Mouse (Mus musculus): ENCODE measurements around the gene Egfl7.

Egfl7 gene

GRCm38 (mm10) chr2:26570034-26570433 is 9.8 kb upstream of the Egfl7 start:
- peak in 1 of 2 experiments; percentile 61 for DNase-seq

GRCm38 (mm10) chr2:26571400-26571799 is 8.4 kb upstream of the Egfl7 start:
- DNase-seq: no peak

- peak; percentile 81 to 85 for DNase-seq
Measured at GRCm38 (mm10) chr2:26571826-26572225, 8.0 kb upstream of the Egfl7 start.

- peak; percentile 59 to 74 for DNase-seq
Measured at GRCm38 (mm10) chr2:26573396-26573795, 6.4 kb upstream of the Egfl7 start.

GRCm38 (mm10) chr2:26573807-26574206 is 6.0 kb upstream of the Egfl7 start:
- DNase-seq: no peak

- no peak for DNase-seq
Measured at GRCm38 (mm10) chr2:26574862-26575261, 5.0 kb upstream of the Egfl7 start.

GRCm38 (mm10) chr2:26575378-26575777 is 4.4 kb upstream of the Egfl7 start:
- no peak for DNase-seq

- DNase-seq: peak; percentile 84 to 90
Measured at GRCm38 (mm10) chr2:26575865-26576264, 3.9 kb upstream of the Egfl7 start.

- DNase-seq: no peak
Measured at GRCm38 (mm10) chr2:26576462-26576861, 3.4 kb upstream of the Egfl7 start.

- DNase-seq: peak; percentile 82 to 88
Measured at GRCm38 (mm10) chr2:26578369-26578768, 1.4 kb upstream of the Egfl7 start.

GRCm38 (mm10) chr2:26580751-26581150 is 937 bp downstream of the Egfl7 start:
- no peak for DNase-seq

- DNase-seq: peak in 1 of 2 experiments; percentile 76
Measured at GRCm38 (mm10) chr2:26582203-26582602, 2.4 kb downstream of the Egfl7 start.

GRCm38 (mm10) chr2:26582741-26583140 is 2.9 kb downstream of the Egfl7 start:
- DNase-seq: peak in 1 of 2 experiments; percentile 63

- DNase-seq: peak; percentile 88 to 90
Measured at GRCm38 (mm10) chr2:26583640-26584039, 3.8 kb downstream of the Egfl7 start.

- DNase-seq: no peak
Measured at GRCm38 (mm10) chr2:26585713-26586112, 5.9 kb downstream of the Egfl7 start.

GRCm38 (mm10) chr2:26586294-26587043 is 6.7 kb downstream of the Egfl7 start, which contains the start of gene Gm20532:
Gm20532 (plus strand) TSS chr2:26586639.
- no peak for DNase-seq

GRCm38 (mm10) chr2:26587044-26587405 is 7.2 kb downstream of the Egfl7 start:
- no peak for DNase-seq

GRCm38 (mm10) chr2:26588573-26588972 is 8.8 kb downstream of the Egfl7 start:
- no peak for DNase-seq

GRCm38 (mm10) chr2:26589284-26589683 is 9.5 kb downstream of the Egfl7 start:
- no peak for DNase-seq

GRCm38 (mm10) chr2:26590282-26590681 is 10.5 kb downstream of the Egfl7 start:
- DNase-seq: no peak

- no peak for DNase-seq
Measured at GRCm38 (mm10) chr2:26590962-26591361, 11.1 kb downstream of the Egfl7 start.

GRCm38 (mm10) chr2:26591416-26591815 is 11.6 kb downstream of the Egfl7 start:
- DNase-seq: no peak

GRCm38 (mm10) chr2:26593211-26594021 is 13.6 kb downstream of the Egfl7 start:
- DNase-seq: no peak

- DNase-seq: peak; percentile 66 to 80
Measured at GRCm38 (mm10) chr2:26594022-26594346, 14.2 kb downstream of the Egfl7 start.
